Mouse (Mus musculus): ENCODE data around the gene Prkaca.
"Not testable (repeated sequence)": the region's sequence is repeated elsewhere in the genome, so short reads cannot be mapped to it uniquely, and the experiment has no call there.

Prkaca gene

DNA sequence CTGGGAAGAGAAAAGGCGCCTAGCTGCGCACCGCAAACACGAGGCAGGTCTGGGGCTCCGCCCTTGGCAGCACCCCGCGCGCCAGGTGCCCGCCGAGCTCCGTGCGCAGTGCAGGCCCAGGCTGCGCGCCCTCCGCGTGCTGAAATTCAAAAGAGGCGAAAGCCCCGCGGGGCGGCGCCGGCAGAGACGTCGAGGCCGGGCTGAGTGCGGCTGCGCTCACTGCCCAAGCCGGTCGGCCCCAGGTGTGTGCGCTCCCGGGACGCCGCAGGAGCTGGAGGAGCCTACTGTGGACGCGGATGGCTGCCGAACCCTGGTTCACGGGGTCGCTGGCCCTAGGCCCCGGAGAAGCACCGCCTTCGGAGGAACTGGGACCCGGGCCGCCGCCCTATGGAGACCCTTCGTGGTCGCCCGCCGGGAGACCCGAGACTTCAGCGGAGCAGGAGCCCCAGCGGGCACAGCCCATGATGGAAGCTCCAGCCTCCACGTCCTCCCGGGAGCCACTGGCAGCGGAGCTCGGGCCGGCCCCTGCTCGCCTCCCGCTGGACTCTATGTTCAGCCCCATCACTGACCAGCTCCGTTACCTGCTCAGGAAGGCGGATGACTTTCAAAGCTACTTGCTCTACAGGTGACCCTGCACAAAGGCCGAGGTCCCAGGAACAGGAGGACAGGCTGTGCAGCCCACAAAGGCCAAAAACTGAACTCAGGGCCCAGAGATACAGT, 28.6 kb downstream of the Prkaca start, which contains the start of gene 1700067K01Rik:
TSS of gene 1700067K01Rik (plus strand) at position 222 of the 720 bp plus-strand sequence.
- DNase-seq (ENCODE audit: low read depth, low spot score), result no peak

DNA sequence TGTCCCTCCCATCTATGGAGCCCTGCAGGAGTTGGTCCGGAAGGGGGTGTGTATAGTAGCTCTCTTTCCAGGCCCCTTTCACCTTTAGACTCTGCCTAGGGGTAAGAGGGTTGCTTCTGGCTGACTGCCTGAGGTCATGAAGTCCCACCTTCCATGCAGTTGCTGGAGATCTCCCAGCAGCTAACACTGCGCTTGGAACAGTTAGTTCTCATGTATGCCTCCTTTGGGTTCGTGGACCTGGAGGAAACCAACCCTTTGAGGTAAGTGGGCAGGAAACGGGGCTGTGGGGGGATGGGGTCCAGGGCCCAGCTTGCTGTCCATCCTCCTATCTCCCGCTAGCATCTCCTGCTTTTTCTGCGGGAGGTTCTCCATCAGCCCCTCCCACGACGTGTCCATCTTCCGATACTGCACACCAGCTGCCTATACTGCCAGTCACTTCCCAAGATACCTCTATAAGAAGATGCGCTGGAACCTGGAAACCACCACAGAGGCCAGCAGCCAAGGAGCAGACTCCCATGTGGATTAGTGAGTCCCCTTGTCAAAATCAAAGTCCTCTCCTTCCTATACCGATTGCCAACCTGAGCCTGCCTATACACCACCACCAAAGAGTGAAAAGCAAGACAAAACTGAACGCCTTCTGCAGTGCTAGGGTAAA, 30.3 kb downstream of the Prkaca start:
- DNase-seq (ENCODE audit: low read depth, low spot score), result no peak

DNA sequence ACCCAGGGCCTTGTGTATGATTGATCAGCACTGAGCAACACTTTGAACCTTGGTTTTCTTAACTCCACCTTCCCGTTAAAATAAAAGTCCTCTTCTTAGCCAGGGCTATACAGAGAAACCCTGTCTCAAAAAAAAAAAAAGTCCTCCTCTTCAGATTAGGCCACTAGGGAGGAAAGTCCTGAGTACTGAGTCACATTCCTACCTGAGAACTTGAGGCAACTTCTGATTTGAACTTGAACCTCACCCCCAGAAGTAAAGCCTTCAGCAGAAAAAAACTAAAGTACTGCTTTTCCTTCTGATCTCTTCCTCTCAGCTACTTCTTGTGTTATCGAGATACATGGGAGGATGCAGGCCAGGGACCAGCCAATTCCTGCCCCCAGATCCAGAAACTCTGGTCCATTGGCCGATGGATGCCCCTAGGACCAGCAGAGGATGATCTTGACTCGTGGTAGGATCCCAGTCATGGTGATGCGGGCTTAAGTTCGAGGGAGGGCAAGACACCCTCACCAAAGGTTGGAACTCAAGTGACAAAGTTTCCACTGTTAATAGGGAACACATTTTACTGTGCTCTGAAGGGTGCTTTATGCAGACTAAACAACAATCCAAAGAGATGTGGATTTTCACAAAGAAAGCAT, 30.9 kb downstream of the Prkaca start:
- peak; percentile 57 for DNase-seq (ENCODE audit: low read depth, low spot score)

DNA sequence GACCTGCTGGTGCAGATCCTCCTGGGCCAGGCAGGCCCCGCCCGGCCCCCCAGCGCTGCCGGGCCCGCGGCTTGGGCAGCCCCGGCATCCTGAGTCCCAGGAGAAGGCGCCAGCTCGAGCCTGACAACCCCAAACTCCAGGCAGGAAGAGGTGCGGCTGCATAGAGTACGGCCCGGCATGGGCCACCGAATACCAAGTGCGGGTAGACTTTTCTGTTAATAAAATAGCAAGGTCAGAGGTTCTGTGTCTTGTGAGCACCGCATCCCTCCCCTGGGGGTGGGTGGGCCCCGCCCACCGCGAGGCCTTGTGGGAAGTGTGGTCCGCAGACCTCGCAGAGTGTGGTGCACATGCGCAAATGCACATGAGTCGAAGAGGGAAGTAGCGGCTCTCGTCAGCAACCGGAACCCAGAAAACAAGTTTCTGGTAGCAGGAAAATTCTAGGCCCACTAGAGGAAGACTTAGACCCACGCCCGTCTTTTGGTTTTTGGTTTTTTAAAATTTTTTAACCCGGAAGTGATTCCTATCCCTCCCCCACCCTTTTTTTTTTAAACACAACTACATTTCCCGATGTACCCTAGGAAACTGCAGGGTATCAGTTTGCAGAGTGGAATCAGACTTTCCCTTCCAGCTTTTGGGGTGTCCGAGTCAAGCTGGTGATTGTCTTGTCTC, 31.9 kb downstream of the Prkaca start:
- peak; percentile 98 for DNase-seq (ENCODE audit: low read depth, low spot score)

DNA sequence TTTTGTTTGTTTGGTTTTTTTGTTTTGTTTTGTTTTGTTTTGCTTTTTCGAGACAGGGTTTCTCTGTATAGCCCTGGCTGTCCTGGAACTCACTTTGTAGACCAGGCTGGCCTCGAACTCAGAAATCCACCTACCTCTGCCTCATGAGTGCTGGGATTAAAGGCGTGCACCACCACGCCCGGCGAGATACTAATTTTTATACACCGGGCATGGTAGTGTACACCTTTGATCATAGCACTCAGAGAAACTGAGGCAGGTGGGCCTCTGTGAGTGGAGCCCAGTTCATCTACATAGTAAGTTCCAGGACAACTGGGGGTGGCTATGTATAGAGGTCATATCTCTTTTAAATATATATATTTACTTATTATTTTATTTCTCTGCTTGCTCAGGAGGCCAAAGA, 32.7 kb downstream of the Prkaca start:
- not testable (repeated sequence) for DNase-seq (ENCODE audit: low read depth, low spot score)

DNA sequence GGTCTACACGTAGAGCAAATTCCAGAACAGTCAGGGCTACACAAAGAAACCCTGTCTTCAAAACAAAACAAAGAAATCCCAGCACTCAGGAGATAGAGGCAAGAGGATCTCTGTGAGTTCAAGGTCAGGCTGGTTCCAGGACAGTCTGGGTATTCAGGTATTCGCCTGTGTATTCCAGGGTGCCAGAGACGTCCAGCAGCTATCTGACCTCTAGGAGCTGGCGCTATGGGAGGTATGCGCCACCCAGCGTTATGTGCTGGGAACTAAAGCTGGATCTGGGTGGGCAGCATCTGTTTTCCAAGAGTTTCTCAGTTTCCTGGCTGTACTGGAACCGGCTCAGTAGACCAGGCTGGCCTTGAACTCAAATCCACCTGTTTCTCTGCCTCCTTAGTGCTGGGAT, 35.6 kb downstream of the Prkaca start:
- DNase-seq (ENCODE audit: low read depth, low spot score), result peak; percentile 50

DNA sequence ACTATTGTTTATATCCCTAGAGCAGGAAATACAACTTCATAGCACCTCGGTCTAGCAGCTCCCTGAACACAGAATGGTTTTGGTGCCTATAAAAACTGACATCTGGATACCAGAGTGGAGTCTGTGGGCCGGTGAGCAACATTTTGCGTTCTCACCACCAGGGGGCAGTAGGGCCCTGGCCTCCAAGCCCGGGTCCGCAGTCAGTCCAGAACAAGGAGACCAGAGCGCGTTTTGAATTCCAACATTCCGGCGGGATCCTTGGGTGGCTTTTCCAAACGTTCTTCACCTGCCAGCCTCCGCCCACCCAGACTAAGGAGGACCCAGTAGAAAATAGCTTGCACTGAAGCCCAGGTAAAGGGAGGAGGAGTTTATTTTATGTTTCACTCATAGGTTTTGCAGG, 37.1 kb downstream of the Prkaca start:
- peak; percentile 91 for DNase-seq (ENCODE audit: low read depth, low spot score)

DNA sequence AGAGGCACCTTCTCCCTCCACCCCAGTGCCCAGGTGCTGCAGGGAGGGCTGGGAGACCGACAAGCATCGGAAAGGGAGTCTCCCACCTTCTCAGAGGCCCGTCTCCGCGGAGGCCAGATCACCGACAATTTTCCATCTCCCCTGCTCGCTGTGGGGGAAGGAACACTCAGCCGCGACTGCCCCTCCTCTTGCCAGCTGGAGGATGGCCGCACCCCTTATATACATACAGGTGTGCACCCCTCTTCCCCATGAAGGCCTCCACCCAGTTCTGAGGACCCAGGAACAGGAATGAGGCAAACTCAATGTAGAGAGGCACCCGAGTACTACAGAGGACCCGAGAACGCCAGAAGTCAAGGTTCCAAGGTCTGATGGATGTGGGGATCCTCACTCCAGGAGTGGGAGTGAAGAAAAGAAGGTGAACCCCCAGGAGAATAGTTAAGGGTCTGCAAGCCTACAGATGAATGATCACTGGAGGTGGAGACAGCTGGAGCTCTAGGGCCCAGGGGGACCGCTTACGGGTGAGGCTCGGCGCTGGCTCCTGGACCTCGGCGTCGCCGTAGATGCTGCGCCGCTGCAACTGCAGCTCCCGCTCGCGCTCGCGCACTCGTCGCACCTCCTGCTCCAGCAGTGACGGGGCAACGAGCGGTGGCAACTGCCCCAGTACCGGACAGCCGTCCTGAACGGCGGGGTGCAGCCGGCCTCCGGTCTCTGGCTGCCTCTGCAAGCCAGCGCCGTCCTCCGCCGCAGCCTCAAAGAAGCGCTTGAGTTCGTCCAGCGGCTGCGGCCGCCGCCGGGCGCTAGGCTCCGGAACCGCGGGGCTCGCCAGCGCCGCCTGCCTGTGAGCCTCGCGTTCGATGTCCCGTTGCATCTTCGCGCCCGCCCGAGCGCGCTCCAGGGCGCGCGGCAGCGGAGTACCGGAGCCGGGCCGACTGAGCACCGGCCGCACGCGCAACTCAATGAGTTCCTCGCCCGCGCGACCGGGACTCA, 38.1 kb downstream of the Prkaca start:
- DNase-seq (ENCODE audit: low read depth, low spot score), result peak; percentile 30

DNA sequence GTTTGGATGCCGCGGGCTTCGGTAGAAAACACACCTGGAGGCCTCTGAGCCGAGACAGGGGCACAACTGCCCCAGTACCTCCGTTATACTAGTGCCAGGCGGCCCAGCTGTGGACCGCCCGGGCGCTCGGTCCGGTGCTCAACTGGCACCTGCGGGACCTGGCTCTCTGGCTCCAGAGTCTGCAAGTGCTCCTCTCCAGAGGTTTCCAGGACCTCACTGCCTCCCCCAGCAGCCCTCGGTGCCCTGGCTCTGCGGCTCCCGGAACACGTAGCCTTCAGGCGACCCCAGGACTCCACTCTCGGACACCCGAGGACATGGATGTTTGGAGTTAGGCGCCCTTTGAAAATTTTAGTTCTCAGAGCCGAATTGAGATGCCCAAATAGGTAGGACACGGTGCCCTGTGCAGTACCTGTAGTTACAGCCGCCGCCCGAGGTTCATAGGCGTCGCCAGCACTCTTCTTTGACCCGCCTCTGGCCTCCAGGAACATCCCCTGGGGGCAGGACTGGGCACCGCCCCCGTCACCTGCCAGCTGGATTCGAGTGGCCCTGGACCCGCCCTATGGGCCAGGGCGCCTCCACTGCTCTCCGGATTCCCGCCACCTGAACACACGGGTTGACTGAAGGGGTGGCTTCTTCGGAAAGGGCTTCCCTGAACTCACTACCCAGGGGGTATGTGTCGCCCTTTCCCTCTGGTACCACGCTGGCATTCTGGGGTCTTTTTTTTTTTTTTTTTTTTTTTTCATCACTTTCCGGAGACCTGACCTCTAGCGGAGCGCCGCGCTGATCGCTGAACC, 39.1 kb downstream of the Prkaca start, which contains the start of gene 2210011C24Rik:
TSS of gene 2210011C24Rik (minus strand) at position 467 of the 794 bp plus-strand sequence.
- DNase-seq (ENCODE audit: low read depth, low spot score), result no peak

DNA sequence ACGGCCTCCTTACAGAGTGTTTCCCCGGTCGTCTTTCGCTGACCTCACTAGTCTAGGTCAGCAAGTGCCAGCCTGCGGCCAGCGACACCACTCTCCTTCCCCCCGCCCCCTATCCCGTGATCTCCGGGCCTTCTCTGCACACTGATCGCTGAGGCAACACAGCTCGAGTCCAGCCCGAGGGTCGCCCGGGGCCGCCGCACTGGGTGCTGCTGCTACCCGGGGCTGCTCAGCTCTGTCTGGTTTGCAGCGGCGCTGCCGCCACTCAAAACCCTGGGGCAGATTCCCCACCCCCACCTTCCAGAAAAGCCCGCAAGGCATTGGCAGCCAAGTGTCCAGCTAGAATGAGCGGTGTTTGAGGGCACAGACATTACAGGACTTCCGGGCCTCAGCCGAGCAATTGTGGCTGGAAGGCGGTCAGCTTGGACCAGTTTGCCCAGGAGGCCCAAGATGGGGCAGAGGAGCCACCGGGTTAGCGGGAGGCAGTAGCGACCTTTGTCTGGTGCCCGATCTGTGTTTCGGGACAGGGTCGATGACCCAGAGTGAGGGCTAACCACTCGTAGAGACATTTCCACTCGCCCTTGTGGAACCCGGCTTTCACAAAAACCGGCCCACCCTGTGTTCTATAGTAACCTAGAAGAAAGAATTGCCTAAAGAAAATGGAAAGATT, 39.8 kb downstream of the Prkaca start:
- DNase-seq (ENCODE audit: low read depth, low spot score), result no peak

DNA sequence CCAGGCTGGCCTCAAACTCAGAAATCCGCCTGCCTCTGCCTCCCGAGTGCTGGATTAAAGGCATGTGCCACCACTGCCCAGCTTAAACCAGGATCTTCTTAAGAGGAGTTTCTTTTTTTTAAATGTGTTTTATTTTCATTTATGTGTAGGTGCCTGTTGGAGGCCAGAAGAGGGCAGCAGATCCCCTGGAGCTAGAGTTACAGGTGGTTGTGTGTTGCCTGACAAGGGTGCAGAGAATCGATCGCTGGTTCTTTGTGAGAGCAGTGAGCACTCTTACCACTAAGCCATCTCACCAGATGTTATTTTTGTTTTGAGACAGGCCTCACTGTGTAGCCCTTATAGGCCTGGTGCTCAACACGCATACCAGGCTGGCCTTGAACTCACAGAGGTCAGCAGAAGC, 43.0 kb downstream of the Prkaca start:
- no peak for DNase-seq (ENCODE audit: low read depth, low spot score)

DNA sequence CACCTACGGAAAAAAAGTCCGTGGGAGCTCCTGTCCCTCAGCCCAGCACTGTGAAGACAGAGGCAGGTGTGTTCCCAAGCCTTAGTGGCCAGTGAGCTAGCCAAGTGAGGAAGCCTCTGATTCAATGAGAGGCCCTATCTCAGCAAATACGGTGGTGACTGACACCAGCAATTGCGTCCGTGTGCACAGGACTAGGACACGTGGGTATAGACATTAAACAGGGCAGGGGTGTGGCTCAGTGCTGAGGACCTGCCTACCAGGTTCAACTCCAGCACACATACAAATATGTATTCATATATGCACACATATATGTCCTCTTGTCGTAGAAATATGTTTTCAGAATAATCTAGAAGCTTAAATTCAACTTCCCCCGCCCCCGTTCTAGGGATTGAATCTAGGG, 46.9 kb downstream of the Prkaca start:
- no peak for DNase-seq (ENCODE audit: low read depth, low spot score)

DNA sequence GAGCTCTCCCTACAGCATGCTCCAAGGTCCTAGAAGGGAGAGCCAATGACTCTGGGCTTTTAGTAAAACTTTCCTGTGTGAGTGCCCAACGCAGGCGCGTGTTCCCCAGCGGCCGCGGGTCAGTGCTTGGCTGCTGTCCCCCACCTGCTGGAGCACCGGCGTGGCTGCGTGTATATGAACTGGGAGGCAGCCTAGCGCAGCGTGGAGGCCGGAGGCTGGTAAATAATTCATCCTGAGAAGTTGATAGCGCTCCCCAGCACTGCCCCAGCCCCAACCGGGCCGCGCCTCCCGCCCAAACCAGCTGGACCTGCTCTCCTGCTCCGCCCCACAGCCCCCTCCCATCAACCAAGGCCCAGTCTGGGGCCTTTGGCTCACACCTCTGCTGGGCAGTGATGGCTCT, 48.3 kb downstream of the Prkaca start, which contains the start of gene Palm3:
TSS of gene Palm3 (plus strand) at position 376 of the 400 bp plus-strand sequence.
- DNase-seq (ENCODE audit: low read depth, low spot score), result no peak

DNA sequence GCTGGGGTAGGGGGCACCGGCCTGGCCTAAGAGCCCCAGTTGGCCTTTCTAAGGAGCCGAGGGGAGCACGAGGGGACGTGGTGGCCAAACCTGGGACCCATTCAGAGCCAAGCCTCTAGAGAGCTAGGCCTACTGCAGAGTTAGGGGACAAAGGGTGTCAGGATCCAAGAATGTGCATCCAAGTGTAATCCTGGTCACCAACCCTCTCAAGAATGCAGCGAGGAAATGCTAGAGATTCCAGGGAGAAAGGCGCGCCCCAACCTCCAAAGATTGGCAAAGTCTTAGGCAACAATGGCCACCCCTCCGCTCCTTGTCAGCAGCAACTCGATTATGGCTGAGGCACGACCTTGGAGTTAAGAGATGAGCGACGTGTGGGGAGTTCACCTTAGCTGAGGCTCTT, 48.8 kb downstream of the Prkaca start:
- peak; percentile 49 for DNase-seq (ENCODE audit: low read depth, low spot score)

DNA sequence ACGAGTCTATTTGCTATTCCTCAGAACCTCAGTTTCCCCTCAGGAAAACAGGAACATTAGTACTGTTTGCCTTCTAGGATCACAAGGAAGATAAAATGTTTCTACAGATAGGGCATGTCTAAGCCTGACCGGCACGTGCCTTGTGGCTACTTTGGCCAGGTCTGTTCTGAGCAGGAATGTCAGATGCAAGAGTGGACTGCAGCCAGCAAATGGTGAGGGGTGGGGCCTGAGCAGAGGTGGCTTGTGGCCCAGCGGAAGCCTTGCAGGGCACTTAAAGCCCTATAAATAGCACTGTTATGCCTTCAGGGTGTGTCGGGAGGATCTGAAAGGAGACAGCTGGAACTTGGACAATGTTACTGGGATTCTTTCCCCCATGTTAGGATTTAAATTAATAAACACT, 50.3 kb downstream of the Prkaca start:
- DNase-seq (ENCODE audit: low read depth, low spot score), result peak; percentile 92

DNA sequence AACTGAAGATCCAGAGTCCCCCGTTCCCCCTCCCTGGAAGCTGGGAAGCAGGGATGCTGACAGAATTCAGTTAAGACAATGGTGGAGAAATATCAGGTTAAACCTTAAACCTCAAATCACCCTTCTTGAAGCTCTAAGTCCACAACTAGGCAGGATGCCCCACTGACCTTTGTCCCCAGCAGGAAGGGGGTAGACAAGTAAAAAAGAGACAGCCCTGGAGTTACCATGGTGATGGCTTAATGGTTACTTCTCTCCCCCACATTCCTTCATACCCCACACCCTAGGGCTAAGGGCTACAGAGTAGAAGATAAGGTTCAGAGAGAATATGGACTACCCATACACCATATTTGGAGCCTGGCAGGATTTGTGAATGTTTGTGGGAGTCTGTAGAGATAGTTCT, 50.8 kb downstream of the Prkaca start:
- DNase-seq (ENCODE audit: low read depth, low spot score), result no peak

DNA sequence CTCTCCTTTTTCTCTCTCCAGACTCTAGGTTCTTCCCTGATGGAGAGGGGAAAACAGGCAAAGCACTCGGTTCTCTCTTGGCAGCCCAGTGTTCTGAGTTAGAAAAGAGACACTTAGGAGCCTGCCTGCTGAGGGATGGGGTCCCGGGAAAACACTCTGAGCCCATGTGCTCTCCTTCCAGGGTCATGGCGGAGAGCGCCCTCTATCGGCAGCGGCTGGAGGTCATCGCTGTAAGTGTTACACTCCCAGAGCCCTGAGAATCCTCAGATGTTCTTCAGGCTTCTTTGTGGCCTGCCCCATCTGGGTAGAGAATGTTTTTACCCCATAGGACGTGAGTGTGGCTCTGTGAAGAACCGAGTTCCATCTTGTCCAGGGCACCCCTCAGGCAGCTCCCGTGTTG, 51.4 kb downstream of the Prkaca start:
- DNase-seq (ENCODE audit: low read depth, low spot score), result no peak

DNA sequence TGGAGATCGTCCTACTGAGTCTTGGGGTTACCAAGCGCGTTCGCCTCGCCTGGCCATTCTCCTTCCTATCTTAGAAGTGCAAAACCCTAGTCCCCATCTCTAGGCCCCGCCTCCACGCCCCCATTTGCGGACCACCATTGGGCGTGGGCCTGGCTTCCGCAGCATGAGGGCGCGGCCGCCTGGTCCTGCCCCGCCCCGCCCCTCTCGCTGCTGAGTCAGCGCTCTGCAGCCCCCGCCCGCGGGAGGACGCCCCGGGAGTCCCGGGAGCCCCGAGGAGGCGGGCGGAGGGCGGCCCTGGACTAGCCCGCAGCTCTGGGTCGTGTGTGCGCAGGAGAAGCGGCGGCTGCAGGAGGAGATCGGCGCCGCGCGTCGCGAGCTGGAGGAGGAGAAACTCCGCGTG, 53.1 kb downstream of the Prkaca start:
- no peak for DNase-seq (ENCODE audit: low read depth, low spot score)

DNA sequence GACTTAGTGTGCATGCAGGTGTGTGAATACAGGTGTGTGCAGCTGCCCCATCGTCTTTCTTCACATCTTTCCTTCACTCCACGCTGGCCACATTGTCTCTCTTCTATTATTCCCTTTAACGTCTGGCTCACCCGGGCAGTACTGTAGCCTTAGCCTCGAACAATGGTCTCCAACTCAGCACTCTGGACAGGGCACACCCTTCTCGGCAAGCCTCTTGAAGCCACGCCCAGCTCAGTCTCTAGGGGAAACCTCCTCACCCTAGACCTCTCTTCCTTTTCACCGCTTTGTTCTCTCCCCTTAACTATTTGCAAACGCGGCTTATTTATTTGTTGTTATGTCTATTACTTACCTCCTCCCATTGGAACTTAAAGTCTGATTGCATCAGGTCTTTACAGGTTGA, 54.7 kb downstream of the Prkaca start:
- DNase-seq (ENCODE audit: low read depth, low spot score), result peak; percentile 66

DNA sequence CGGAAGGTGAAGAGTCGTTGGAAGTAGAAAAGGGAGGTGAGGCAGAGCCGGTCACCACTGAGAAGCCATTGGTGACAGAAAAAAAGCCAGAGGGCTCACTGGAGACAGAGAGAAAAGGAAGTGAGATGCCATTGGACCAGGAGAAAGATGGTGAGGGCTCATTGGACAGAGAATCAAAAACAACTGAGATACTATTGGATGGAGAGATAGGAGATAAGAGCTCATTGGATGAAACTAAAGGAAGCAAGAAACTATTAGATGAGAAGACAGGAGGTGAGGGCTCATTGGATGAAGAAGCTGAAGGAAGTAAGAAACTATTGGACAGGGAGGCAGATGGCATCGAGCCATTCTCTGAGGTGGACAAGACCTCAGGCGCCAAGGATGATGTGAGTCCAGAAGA, 56.5 kb downstream of the Prkaca start:
- no peak for DNase-seq (ENCODE audit: low read depth, low spot score)

Measured in 3T3-L1 (cell line).